Mouse (Mus musculus) olfactory bulb, adult 2 months (tissue): ENCODE measurements around the gene Sec14l3. TPM values are rescaled to one million over a fixed set of nuclear protein-coding genes. Genes with fewer than 3 reads are reported as not detected.

Experiments used
- H3K27ac ChIP-seq: fragments of 200-500 bp; 2 replicates; pipeline ENCODE4 v1.5.1; 2012; ENCODE audit warnings: low read depth, low read length; ENCODE audit not compliant: insufficient read depth
- H3K4me1 ChIP-seq: fragments of 200-500 bp; 2 replicates; pipeline ENCODE4 v1.6.1; 2012; ENCODE audit warnings: low read length; ENCODE audit not compliant: control insufficient read depth, insufficient read depth
- H3K4me3 ChIP-seq: fragments of 200-500 bp; 2 replicates; pipeline ENCODE4 v1.5.1; 2012; ENCODE audit warnings: mild to moderate bottlenecking, low read depth, low read length, moderate library complexity; ENCODE audit not compliant: insufficient read depth
- CTCF ChIP-seq: fragments of 200-500 bp; IDR thresholded peaks from 2 replicates; pipeline ENCODE4 v1.5.1; 2012; ENCODE audit warnings: low read depth, mild to moderate bottlenecking, low read length, moderate library complexity; ENCODE audit not compliant: insufficient read depth
- POLR2A ChIP-seq: fragments of 200-500 bp; IDR thresholded peaks from 2 replicates; pipeline ENCODE4 v1.6.1; 2012; ENCODE audit warnings: mild to moderate bottlenecking, low read depth, low read length, moderate library complexity; ENCODE audit not compliant: insufficient read depth
- WGBS: fragments of 180-500 bp; shearing (Covaris S2); methylation state at CpG from one replicate; pipeline ENCODE4 v1.1.7; 2018; 5-methylcytosine and 5-hydroxymethylcytosine counted together
- polyA plus RNA-seq: library from polyadenylated mRNA; stranded (reverse); fragments of >200 nt; gene quantifications from 2 replicates; pipeline ENCODE4 v1.2.4, GENCODE M21; 2012; ENCODE audit warnings: low replicate concordance; ENCODE audit not compliant: missing spikeins, insufficient read depth, insufficient read length

The Sec14l3 gene
- polyA plus RNA-seq, 1 experiment = not detected

DNA sequence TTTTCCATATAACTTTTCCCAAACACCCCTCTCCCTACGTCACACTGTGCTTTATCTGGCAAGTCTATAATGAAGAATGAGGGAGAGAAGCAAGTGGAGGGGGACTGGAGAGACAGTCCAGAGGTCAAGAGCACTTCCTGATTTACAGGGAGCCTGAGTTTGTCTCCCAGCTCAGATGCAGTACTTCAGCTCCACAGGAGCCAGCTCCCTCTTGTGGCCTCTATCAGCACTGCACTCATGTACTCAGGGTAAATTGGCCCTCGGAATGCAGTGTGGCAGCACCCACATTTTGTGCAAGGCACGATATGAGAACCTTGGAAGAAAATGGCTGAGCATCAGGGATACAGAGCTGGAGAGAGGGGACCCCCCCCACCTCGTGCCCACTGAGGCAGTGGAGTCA, 15.6 kb downstream of the Sec14l3 start:
- TF ChIP-seq POLR2A (no peak), CTCF (peak; percentile 53)
- 12% methylated on average over 4 of the region's 4 CpGs for WGBS
- Histone ChIP-seq H3K27ac (no peak overlapping the region), H3K4me3 (no peak overlapping the region), H3K4me1 (peaks cover 5% of the 10 kb centered on the region)

DNA sequence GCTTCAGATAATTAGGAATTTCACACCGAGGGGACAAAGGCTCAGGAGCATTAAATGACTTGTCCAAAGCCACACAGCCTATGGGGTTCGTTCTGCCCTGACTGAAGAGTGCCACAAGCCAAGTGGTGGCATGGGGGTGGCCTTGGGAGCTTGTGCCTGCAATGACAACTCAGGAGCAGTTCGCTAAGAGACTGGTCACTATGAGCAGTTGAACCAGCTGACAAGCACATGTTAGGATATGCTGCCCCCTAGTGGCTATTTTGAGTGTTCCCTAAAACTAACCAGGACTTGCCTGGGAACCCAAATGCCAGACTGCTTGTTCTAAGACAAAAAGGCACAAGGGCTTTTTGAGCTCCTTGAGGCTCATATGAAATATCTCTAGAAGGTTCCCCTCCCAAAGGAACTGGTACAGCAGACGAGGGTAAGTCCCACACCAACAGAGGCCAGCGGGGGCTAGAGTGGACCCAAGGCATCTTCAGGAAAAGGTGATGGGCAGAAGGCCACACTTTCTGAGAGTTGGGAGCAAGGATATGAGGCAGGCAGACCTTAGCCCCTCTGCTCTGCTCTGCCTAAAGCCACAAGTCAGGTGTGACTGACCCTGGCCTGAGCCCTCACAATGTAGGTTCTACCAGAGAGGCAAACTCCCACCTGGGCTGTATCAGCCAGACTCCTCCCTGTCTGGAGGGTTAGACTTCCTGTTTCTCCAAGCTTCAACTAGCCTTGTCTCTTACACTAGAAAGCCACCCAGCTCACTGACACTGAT, 18.9 kb downstream of the Sec14l3 start:
- H3K4me1 ChIP-seq = peaks cover 14% of the 10 kb centered on the region
- 30% methylated on average over 5 of the region's 5 CpGs for WGBS
- TF ChIP-seq POLR2A = no peak
- peak; percentile 21; the same call in 1 of the 2 replicates for TF ChIP-seq CTCF
- H3K4me3 ChIP-seq = no peak overlapping the region
- H3K27ac ChIP-seq = no peak overlapping the region

DNA sequence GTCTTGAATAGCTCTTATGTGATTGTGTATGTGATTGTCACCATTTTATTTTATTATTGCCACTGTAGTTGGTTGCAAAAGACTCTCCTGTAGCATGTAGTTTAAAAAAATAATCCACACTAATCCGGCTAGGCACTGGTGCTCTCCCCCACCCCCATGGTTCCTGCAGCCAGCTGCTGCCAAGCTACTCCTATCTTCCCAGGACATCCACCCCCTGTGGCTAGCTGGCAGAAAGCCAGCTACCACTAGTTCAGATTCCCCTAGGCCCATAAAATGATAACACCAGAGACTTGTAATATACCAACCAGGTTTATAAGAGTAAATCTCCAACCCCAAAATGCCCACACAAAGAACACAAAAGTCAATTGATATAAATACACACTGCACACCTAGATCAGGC, 21.6 kb downstream of the Sec14l3 start:
- Histone ChIP-seq H3K27ac (peak overlapping the region; percentile 98), H3K4me1 (peaks cover 12% of the 10 kb centered on the region), H3K4me3 (no peak overlapping the region)
- 31% methylated on average over 1 of the region's 1 CpGs for WGBS
- TF ChIP-seq POLR2A (no peak), CTCF (no peak)

DNA sequence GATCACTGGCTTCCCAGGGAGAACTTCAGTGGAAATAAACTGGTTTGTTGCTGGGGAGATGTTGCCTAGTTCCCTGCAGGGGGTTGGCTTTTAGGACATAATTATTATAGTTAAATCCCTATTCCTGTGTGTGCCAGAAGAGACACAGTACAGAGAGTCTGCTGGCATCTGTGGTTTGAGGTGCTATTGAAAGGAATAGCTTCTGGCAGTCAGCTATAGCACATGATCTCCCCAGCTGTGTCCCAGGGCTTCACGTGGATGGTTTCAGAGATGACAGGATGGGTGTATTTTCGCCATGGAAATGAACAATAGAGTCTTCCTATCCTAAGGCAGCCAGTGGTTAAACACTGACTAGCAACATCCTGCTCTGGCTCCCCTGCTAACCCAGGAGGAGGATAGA, 22.6 kb downstream of the Sec14l3 start:
- H3K27ac ChIP-seq = peak overlapping the region; percentile 98
- 15% methylated on average over 2 of the region's 2 CpGs for WGBS

DNA sequence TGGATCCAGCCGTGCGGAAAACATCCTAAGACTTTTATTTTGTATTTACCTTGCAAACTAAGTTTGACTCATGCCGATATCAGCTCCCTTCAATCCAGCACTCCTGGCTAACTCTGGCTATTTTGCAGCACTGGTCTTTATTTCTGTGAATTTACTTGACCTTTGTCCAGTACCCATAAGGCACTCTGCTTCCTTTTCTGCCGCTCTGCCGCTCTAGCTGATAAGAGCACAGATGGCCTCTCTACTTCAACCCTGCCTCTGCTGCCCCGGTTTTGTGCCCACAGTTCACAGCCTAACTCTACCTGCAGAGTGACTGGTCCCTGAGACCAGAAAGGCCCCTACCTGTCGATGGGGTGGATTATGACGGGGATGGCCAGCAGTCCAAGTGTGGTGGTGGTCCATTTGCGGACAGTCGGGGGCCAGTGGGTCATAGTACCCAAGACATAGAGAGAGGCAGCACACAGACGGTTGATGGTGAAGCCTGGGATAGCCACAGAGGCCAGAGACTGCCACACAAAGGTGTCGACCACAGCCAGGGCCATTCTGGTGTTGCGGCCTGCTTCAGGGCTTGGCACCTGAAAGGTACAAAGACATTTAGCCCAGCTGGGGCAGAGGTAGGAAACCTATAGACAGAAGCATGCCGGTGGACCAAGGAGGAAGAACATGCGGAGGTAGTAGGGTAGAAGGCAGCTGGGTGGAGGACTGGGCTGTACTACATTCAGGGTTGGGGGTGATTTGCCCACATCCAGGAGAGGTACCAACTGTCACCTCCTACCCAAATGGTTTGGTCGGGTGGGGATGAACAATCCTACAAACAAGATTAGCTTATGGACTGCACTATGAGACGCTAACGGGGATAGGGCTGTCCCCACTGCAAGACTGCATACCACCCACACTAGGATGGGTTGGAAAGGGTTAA, 29.1 kb downstream of the Sec14l3 start:
- Histone ChIP-seq H3K4me3 (peak overlapping the region; percentile 83), H3K4me1 (peaks cover 24% of the 10 kb centered on the region), H3K27ac (peak overlapping the region; percentile 34)
- 74% methylated on average over 18 of the region's 18 CpGs for WGBS
- TF ChIP-seq POLR2A (no peak), CTCF (no peak)

More for the DNA sequence above, 22.6 kb downstream of the Sec14l3 start:
- Histone ChIP-seq H3K4me1 (peaks cover 16% of the 10 kb centered on the region), H3K4me3 (no peak overlapping the region)
- TF ChIP-seq POLR2A = no peak
- TF ChIP-seq CTCF = no peak

DNA sequence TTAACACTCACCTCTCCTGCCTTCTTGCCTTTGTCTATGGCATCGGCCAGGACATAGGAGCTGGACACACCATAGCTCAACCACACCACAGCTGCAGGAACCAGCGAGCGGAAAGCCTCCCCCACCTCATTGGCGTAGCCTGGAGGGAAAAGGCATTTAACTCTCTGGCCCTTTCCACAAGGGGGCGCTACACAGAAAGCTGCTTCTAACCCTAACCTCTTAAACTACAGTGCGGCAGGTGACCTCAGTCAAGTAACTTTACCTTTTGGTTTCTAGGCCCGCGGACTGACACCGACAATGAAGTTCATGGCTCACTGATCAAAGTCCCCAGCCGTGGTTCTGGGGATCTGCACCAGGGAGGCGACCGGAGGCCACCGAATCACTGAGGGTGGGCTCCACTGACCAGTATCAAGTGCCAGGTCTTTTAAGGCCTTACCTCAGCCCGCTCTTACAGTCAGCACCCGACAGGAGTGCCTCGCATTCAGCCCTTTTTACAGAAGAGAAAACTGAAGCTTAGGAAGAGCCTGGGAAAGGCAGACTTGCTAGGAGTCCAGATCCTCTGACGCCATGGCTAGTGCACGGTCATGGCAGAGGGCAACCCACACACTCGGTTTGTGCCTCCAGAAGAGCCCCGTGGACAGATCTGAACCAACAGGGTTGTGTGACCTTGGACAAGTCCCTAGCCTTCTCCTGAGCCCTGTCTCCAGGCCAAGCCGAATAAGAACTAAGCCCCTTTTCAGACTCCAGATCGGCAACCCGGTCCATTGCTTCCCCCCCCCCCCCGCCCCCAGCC, 29.9 kb downstream of the Sec14l3 start:
- Histone ChIP-seq H3K4me3 (peak overlapping the region; percentile 83), H3K27ac (peak overlapping the region; percentile 84)
- peak; percentile 86 for TF ChIP-seq CTCF
- no peak for TF ChIP-seq POLR2A

DNA sequence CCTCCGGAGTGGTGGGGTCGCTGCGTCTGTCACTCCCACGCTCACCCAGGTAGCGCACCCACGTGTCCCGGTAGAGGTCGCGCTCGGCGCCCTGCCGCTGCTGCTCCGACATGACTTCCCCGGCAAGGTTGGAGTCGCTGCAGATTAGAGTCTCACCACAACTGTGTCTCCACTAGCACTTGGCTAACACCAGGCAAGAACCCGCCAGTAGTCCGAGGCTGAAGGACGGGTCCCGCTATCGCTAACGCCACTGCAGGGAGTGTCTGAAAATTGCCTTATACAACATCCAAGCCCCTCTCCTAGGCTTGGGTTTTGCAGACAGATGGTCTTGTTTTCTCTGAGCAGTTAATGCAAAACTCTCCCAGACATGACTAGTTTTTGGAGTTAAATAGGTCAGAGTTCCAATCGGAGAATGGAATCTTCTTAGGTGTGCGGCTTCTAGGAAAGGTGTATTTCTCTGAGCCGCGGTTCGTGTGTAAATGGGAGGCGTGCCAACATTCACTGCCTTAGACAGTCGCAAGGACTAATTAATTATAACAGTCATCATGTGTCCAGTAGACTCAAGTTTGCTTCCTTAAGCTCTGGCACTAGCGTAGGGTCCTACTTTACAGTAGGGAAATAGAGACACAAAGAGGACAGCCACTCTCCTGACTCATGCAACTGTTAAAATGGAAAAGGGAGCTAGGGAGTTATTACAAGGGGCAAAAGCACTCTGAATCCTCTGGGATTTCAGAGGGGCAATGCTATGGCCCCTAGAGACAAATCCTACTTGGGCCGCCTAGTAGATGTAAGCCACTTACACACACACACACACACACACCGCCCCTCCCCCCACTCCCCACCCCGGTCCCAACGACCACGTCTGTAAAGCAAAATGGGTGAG, 30.8 kb downstream of the Sec14l3 start, which contains the start of gene Mtfp1:
Gene Mtfp1 (minus strand): TSS at position 275 of the 883 bp plus-strand sequence.
- no peak for TF ChIP-seq POLR2A
- TF ChIP-seq CTCF = no peak
- Histone ChIP-seq H3K27ac (peak within 1 kb of the TSS; percentile 85), H3K4me1 (peaks cover 24% of the 10 kb centered on the region), H3K4me3 (peak within 1 kb of the TSS; percentile 83)
- WGBS = 3% methylated on average over 34 of the region's 34 CpGs

More for the DNA sequence above, 29.9 kb downstream of the Sec14l3 start:
- WGBS = 4% methylated on average over 24 of the region's 24 CpGs
- H3K4me1 ChIP-seq = peaks cover 24% of the 10 kb centered on the region
